Mouse (Mus musculus) cerebellum, postnatal 25 days (tissue): ENCODE data around the gene Gpn2.
A peak's percentile ranks its signal among the peaks of the same experiment; 100 is the strongest.

Experiments
- DNase-seq, 2 experiments: peaks; one replicate each; pipeline ENCODE4 v3.0.0; 2021; ENCODE audit warnings: mixed read lengths in 2 of 2

Gene Gpn2

GRCm38 (mm10) chr4:133584059-133584951, at the start of gene Gpn2:
Gene Gpn2 (plus strand): TSS chr4:133584362.
- peak; percentile 77 to 87 for DNase-seq

GRCm38 (mm10) chr4:133536081-133536480, 48.1 kb upstream of the Gpn2 start:
- no peak for DNase-seq

GRCm38 (mm10) chr4:133536652-133537051, 47.5 kb upstream of the Gpn2 start:
- DNase-seq: no peak

DNA sequence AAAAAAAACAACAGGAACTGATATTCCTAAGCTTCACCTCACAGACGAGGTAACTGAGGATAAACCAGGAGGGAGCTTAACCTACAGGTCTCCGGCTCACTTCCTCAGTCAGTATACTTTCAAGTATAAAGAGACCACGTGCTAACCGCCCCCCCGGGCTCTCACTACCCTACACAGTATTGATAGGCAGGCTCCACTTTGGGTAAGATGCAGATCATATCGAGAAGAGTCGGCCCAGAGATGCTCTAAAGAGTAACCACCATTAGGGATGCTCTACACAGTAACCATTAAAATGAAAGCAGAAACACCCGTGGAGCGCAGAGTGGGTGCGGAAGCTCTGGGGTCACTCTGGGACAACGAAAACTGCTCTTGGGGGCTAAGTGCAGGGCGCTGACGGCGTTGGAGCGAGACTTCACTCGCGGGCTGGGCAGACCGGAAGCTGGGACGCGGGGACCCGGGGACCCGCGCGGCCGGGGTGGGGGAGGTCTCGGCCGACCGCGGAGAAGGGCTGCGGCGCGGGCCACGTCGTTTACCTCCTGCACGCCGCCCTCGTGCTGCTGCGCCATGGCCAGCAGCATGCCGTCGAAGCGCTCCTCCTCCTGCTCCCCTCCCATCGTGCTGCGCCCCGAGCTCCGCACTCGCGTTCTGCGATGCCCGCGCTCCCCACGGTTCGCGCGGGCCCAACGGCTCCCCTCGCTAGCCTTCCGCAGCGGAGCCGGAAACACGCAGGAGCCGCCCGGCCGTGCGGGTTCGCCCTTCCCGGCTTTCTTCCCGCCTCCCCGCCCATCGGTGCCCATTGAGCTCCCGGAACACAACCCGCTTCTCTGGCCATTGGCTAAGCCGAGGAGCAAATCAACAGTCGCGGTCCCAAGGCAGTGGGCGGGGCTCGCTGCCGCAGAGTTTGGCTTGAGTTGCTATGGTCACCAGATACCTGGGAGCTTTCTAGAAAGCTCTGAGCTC, 38.6 kb upstream of the Gpn2 start, which contains the start of gene Nudc:
Nudc (minus strand) TSS at position 725 of the 960 bp plus-strand sequence.
- DNase-seq: peak; percentile 96 to 97

GRCm38 (mm10) chr4:133552029-133552428, 32.1 kb upstream of the Gpn2 start:
- no peak for DNase-seq

- DNase-seq: peak; percentile 23 to 34
These were observed 31.3 kb upstream of the Gpn2 start, which contains the start of gene Nr0b2 for GRCm38 (mm10) chr4:133552768-133553447. Gene Nr0b2 (plus strand): TSS chr4:133553376.

- peak; percentile 42 to 61 for DNase-seq
These were observed 30.5 kb upstream of the Gpn2 start for GRCm38 (mm10) chr4:133553448-133554330.

GRCm38 (mm10) chr4:133557041-133557717, 27.0 kb upstream of the Gpn2 start:
- DNase-seq: no peak

- DNase-seq: no peak
These were observed 24.3 kb upstream of the Gpn2 start for GRCm38 (mm10) chr4:133559846-133560245.

DNA sequence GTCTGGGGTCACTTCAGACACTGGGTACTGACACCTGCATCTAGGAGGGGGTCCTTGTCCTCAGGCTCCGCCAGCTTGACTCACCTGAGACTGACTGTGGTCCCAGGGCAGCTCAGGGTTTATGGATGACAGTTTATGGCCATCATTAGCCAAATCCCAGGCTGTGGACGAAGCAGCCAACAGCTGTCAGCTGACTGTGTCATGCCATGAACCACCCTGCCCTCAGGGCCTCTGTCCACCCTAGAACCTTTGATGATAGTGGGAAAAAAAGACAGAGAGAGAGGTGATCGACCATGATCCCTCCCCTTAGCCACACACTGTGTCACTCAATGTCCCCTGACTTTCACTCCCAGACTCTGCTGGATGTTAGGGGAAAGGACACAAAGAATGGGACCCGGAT, 22.5 kb upstream of the Gpn2 start:
- no peak for DNase-seq

GRCm38 (mm10) chr4:133563123-133563571, 21.0 kb upstream of the Gpn2 start:
- peak; percentile 90 to 92 for DNase-seq

GRCm38 (mm10) chr4:133567251-133567650, 16.9 kb upstream of the Gpn2 start:
- DNase-seq: no peak

DNA sequence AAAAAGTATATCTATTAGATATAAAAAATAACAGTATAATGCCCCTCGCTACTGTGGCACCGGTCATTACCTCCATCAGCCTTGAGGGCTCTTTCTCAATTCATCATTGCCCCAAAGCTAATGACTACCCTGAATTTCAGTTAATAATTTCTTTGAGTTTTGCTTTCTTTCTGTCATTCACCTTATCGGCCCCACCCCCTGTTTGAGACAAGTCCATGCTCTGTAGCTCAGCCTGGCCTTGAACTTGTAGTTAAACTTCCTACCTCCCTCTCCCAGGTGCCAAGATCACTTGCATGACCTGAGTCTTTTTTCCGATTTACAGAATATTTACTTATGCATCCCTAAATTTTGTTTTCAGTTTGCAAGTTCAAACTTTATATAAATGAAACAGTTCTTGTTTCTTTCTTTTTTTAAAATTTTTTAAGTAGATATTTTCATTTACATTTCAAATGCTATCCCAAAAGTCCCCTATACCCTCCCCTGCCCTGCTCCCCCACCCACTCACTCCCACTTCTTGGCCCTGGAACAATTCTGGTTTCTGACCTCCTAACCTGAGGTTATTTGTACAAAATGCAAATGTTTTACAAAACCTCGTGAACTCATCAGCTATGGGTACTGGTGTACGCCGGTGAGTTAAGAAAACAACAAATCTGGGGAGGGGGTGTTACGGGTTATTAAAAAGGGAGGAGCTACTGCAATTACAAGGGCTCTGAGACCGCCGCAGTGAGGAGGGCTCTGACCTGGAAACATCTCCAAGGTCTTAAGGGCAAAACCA, 14.7 kb upstream of the Gpn2 start:
- no peak for DNase-seq

DNA sequence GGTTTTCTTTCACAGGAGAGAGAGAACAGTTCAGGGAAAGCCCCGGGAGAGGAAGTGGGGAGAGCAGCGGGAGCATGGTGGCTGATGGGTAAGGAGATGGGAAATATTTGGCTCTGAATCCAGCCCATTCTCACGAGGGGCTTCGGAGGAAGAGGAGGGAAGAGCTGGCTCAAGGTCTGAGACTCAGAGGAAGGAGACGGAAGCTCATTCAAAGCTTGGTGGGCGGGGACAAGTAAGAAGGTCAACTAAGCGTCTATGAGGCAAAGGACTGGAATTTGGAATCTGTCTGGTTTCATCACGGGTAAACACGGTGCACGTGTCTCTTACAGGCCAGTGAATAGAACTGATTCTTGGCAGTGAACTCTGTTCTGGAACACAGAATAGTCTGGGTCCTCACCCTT, 14.1 kb upstream of the Gpn2 start:
- DNase-seq: no peak

GRCm38 (mm10) chr4:133574070-133574842, 9.9 kb upstream of the Gpn2 start, which contains the start of gene Gpatch3:
Gene Gpatch3 (plus strand): TSS chr4:133574745.
- peak; percentile 92 to 95 for DNase-seq

- no peak for DNase-seq
These were observed 9.3 kb upstream of the Gpn2 start for GRCm38 (mm10) chr4:133574843-133575202.

GRCm38 (mm10) chr4:133577983-133578382, 6.2 kb upstream of the Gpn2 start:
- DNase-seq: no peak

DNA sequence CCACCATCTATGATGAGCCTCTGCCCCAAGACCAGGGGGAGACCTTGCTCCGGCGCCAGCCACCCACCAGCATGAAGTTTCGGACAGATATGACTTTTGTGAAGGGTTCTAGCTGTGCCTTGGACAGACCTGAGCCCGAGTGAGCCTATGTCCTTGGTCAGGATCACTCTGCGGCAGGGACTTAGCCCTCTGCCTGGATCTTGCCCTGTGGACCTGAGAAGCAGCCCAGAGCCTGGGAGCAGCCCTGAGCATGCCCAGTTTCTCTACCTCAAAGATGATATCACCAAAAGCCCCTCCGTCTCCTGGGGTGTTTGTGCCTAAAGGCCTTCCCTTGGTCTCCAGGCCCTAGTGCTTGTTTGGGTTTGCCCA, 488 bp upstream of the Gpn2 start:
- DNase-seq: no peak

DNA sequence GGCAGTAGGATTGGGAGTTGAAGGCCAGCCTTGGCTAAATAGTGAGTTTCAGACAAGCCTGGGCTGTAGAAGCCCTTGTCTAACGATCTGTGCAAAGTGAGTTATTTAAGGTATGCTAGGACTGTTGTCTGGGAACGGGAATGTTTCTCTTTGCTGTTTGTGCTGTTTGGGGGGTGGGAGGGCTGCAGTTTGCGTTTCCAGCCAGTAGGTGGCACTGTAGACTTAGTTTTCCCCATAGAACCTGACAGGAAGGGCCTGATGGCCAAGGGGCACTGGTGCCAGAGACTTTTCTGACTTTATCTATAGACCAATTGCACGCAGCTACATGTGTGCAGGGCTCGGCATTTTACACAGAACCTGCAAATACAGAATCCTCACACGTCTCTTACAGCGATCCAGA, 8.4 kb downstream of the Gpn2 start:
- DNase-seq: peak; percentile 80 to 81
